Mouse (Mus musculus): ENCODE results near the gene Rsph1.

Rsph1 gene

DNA sequence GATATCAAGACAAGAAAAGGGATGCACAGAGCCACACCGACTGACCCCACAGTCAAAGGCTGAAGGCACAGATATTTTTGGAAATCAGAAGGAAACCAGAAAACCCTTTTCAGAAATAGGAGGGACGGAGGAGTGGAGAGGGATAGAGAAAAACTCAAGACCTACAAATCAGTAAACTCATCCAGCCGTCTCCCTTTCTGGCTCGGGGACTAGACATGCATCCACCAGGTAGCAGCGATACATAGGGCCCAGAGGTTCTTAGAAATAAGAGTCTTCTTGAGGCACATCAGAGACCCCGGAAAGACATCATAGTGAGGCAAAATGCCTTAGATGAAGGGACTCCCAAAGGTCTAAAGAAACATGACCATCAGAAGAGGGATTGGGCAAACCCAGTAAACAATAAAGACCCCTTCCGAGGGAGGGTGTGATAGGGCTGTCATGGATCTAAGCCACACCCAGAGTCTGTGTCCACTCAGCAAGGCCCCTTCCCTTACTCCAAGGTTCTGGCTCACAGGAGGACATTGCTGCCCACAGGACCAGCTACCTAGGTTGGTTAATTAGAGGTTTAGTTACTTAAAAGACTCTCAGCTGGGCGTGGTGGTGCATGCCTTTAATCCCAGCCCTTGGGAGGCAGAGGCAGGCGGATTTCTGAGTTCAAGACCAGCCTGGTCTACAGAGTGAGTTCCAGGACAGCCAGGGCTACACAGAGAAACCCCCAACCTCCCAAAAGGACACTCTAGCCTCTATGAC lies 4.6 kb downstream of the Rsph1 start:
- TF ChIP-seq GATA4 (IDR thresholded peaks at IDR 0.05; ENCODE audit: insufficient replicate concordance, low read length), result no peak

GRCm38 (mm10) chr17:31271136-31271851 lies 5.9 kb downstream of the Rsph1 start:
- TF ChIP-seq GATA4 (IDR thresholded peaks at IDR 0.05; ENCODE audit: insufficient replicate concordance, low read length), result no peak

DNA sequence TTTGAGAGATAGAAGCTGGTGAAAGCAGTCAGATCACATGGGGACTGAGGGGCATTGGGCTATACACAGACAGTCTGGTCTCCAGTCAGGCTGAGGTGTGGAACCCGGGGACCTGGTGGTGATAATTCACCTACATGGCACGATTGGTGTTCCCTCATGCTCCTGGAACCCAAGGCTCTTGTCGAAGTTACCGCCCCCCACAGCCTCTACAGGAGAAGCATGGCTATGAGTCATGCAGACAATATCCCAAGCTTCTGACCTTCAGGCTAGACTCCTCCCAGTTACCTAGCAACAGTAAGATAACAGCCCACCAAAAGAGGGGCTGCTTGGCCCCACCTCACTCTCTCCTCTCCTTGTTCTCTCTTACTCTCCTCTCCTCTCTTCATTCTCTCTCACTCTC lies 6.9 kb downstream of the Rsph1 start:
- TF ChIP-seq GATA4 (IDR thresholded peaks at IDR 0.05; ENCODE audit: insufficient replicate concordance, low read length), result no peak

DNA sequence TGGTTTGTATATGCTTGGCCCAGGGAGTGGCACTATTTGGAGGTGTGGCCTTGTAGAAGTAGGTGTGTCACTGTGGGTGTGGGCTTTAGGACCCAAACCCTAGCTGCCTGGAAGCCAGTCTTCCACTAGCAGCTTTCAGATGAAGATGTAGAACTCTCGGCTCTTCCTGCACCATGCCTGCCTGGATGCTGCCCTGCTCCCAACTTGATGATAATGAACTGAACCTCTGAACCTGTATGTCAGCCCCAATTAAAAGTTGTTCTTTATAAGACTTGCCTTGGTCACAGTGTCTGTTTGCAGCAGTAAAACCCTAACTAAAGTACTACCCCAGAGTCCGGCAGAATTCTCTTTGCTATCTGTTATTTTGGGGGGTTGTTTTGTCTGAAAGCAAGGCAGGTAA lies 7.4 kb downstream of the Rsph1 start:
- no peak for TF ChIP-seq GATA4 (IDR thresholded peaks at IDR 0.05; ENCODE audit: insufficient replicate concordance, low read length)

DNA sequence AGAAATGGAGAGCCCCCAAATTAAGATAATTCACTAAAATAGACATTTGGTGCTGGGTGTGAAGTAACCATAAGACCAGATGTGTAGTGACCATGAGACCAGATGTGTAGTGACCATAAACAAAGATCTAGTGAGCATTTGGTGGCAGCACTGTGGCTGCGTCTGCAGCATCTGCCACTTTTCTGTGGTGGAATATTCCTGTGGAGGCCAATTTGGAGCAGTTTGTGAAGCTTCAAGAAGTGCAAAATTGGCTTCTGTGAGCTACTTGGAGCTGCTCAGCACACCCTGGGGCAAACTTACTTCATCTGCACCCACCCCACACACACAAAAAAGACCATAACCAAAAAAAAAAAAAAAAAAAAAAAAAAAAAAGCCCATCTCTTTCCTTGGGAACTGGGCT lies 9.2 kb downstream of the Rsph1 start:
- no peak for TF ChIP-seq GATA4 (IDR thresholded peaks at IDR 0.05; ENCODE audit: insufficient replicate concordance, low read length)

DNA sequence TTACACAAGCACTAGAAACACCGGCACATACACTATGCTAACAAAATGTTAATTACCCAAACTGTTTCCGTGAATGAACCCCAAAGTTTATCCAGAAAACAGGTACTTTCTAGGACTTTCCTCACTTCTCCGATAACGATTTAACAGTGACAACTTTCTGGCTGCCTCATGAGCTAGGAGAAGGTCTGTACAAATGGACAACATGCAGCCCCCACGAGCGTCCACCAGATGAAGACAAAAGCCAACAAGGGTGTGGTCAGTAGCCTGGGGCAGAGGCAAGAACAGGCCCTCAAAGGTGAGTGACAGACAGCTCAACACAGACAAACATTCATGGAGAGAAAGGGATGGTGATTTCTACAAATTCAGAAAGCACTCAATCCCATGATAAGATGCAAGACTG lies 9.6 kb downstream of the Rsph1 start:
- no peak for TF ChIP-seq GATA4 (IDR thresholded peaks at IDR 0.05; ENCODE audit: insufficient replicate concordance, low read length)

DNA sequence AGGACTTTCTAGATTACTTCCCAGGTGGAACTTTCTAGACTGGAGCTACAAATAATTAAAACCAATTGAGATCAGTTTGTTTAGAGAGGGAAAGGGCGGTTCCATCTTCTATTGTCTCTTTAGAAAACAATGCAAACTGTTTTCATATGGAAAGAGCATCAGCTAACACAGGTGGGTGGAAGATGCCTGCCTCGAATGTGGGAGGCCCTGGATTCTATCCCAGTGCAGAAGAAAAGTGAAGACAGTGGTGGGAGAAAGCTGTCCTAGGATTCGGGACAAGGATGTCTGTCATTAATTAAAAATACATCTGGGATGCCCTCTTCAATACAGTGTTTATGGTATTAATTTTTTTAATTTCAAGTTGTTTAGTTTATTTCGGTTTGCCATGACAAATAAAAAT lies 10.0 kb downstream of the Rsph1 start:
- TF ChIP-seq GATA4 (IDR thresholded peaks at IDR 0.05; ENCODE audit: insufficient replicate concordance, low read length), result no peak

GRCm38 (mm10) chr17:31266321-31266950 lies 10.7 kb downstream of the Rsph1 start:
- no peak for TF ChIP-seq GATA4 (IDR thresholded peaks at IDR 0.05; ENCODE audit: insufficient replicate concordance, low read length)

- no peak for TF ChIP-seq GATA4 (IDR thresholded peaks at IDR 0.05; ENCODE audit: insufficient replicate concordance, low read length)
Observed at GRCm38 (mm10) chr17:31265831-31266230, 11.4 kb downstream of the Rsph1 start.

- TF ChIP-seq GATA4 (IDR thresholded peaks at IDR 0.05; ENCODE audit: insufficient replicate concordance, low read length), result no peak
Observed at GRCm38 (mm10) chr17:31265171-31265572, 12.0 kb downstream of the Rsph1 start.

DNA sequence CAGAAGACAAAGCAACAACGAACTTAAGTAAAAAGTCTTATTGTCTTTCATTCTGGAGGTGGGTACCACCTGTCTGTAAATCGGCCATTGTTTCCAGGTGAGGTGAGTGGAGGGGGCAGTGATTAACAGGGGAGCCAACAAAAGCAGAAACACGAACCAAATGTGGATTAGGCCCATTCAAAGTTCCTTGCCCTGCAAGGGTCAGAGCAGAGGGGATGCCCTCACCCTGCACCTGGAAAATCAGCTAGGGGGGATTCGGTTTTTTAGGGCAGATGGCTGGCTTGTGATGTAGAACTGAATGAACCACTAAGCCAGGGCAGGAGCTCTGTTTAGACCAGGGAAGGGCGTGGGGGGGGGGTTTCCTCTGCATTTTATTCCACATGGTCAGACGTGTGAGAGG lies 12.8 kb downstream of the Rsph1 start:
- no peak for TF ChIP-seq GATA4 (IDR thresholded peaks at IDR 0.05; ENCODE audit: insufficient replicate concordance, low read length)

DNA sequence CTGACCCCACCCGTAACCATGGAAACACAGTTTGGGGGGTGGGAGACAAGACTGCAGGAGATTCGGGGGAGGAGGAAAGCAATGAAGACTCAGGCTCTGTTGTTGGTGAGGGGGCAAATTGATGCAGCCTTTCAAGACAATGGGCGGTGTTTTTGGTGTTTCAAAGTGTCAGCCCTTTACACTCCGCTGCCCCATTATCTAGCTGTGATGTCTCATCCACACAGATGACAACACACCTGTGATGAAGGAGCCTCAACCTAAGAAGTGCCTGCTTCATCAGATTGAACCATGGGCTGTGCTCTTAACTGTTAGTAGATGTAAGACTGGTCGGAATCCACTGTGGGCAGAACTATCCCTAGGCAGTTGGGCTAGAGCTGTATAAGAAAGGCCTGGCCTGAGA lies 13.4 kb downstream of the Rsph1 start:
- no peak for TF ChIP-seq GATA4 (IDR thresholded peaks at IDR 0.05; ENCODE audit: insufficient replicate concordance, low read length)

DNA sequence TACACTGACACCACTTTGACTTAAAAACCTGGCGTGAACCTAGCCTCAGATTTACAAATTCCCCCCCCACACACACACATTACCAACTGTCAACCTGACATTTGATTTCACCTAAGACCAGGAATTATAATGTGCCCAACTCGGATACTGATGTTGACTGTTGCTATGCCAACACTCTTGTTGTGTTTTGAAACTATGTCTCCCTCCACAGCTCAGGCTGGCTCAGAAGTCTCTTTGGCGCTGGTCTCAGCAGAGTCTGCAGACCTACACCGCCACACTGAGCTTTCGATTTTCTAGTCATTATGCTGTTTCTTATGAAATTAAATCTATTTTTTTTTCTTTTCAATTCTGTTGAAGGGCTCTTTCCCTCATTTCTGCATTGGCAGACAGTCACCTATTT lies 14.5 kb downstream of the Rsph1 start:
- TF ChIP-seq GATA4 (IDR thresholded peaks at IDR 0.05; ENCODE audit: insufficient replicate concordance, low read length), result no peak

GRCm38 (mm10) chr17:31261352-31261751 lies 15.8 kb downstream of the Rsph1 start:
- TF ChIP-seq GATA4 (IDR thresholded peaks at IDR 0.05; ENCODE audit: insufficient replicate concordance, low read length), result peak; percentile 30; the same call in 1 of the 2 replicates

GRCm38 (mm10) chr17:31260430-31260829 lies 16.8 kb downstream of the Rsph1 start:
- no peak for TF ChIP-seq GATA4 (IDR thresholded peaks at IDR 0.05; ENCODE audit: insufficient replicate concordance, low read length)

- TF ChIP-seq GATA4 (IDR thresholded peaks at IDR 0.05; ENCODE audit: insufficient replicate concordance, low read length), result no peak
Observed at GRCm38 (mm10) chr17:31259825-31260224, 17.4 kb downstream of the Rsph1 start.

Data from liver, adult (tissue).